Mouse (Mus musculus) spleen, postnatal 0 days (tissue): ENCODE measurements around the gene Adgrg4. TPM values are rescaled to one million over a fixed set of nuclear protein-coding genes. Genes with fewer than 3 reads are reported as not detected.

Source experiments
- polyA plus RNA-seq: library from polyadenylated mRNA; unstranded; fragments of >200 nt; fragmentation: Nextera tagmentation; extraction: Ambion mirVana; gene quantifications from 2 replicates; pipeline ENCODE4 v1.2.1, GENCODE M21; 2015

Gene Adgrg4
- not detected in 2 replicates for polyA plus RNA-seq

GRCm38 (mm10) chrX:56869863-56870262 is at the start of gene Adgrg4:
Adgrg4 (plus strand) TSS chrX:56870163.

GRCm38 (mm10) chrX:56821765-56822603 is 48.0 kb upstream of the Adgrg4 start, which contains the start of gene Map7d3:
Map7d3 (minus strand) TSS chrX:56822326.

GRCm38 (mm10) chrX:57042774-57043173 is 172.8 kb downstream of the Adgrg4 start, which contains the start of gene Brs3:
Brs3 (plus strand) TSS chrX:57043074.

Other genes starting within 250 kb of the Adgrg4 start
- 26.7 and 28.9 TPM in 2 replicates for gene Fhl1, start 138.4 kb upstream of the Adgrg4 start, polyA plus RNA-seq
- gene Map7d3, start 47.8 kb upstream of the Adgrg4 start, polyA plus RNA-seq: 2.0 and 2.2 TPM in 2 replicates
- not detected in 2 replicates for gene Brs3, start 172.9 kb downstream of the Adgrg4 start, polyA plus RNA-seq
- 35.4 and 41.4 TPM in 2 replicates for gene Htatsf1, start 183.4 kb downstream of the Adgrg4 start, polyA plus RNA-seq
- not detected in 2 replicates for gene Vgll1, start 217.9 kb downstream of the Adgrg4 start, polyA plus RNA-seq